Mouse (Mus musculus): ENCODE data around the gene Krt20.

Gene Krt20

GRCm38 (mm10) chr11:99437972-99438371, at the start of gene Krt20:
Gene Krt20, minus strand, starts transcription at chr11:99438150.
- DNase-seq (ENCODE audit: low spot score in 2 of 2): no peak

GRCm38 (mm10) chr11:99474981-99475380, 37.0 kb upstream of the Krt20 start:
- no peak for DNase-seq (ENCODE audit: low spot score in 2 of 2)

- no peak for DNase-seq (ENCODE audit: low spot score in 2 of 2)
Observed at GRCm38 (mm10) chr11:99473433-99473832, 35.5 kb upstream of the Krt20 start.

GRCm38 (mm10) chr11:99472405-99472804, 34.5 kb upstream of the Krt20 start:
- DNase-seq (ENCODE audit: low spot score in 2 of 2): no peak

- no peak for DNase-seq (ENCODE audit: low spot score in 2 of 2)
Observed at GRCm38 (mm10) chr11:99471946-99472345, 34.0 kb upstream of the Krt20 start.

- no peak for DNase-seq (ENCODE audit: low spot score in 2 of 2)
Observed at GRCm38 (mm10) chr11:99469228-99469627, 31.3 kb upstream of the Krt20 start.

- no peak for DNase-seq (ENCODE audit: low spot score in 2 of 2)
Observed at GRCm38 (mm10) chr11:99468566-99468965, 30.6 kb upstream of the Krt20 start.

GRCm38 (mm10) chr11:99466316-99466715, 28.4 kb upstream of the Krt20 start:
- no peak for DNase-seq (ENCODE audit: low spot score in 2 of 2)

- DNase-seq (ENCODE audit: low spot score in 2 of 2): peak; percentile 22 to 51
Observed at GRCm38 (mm10) chr11:99464836-99465235, 26.9 kb upstream of the Krt20 start.

- DNase-seq (ENCODE audit: low spot score in 2 of 2): peak in 1 of 2 experiments; percentile 28
Observed at GRCm38 (mm10) chr11:99463155-99463554, 25.2 kb upstream of the Krt20 start.

GRCm38 (mm10) chr11:99461736-99462135, 23.8 kb upstream of the Krt20 start:
- no peak for DNase-seq (ENCODE audit: low spot score in 2 of 2)

GRCm38 (mm10) chr11:99458887-99459286, 20.9 kb upstream of the Krt20 start:
- no peak for DNase-seq (ENCODE audit: low spot score in 2 of 2)

GRCm38 (mm10) chr11:99454759-99455158, 16.8 kb upstream of the Krt20 start:
- DNase-seq (ENCODE audit: low spot score in 2 of 2): no peak

- DNase-seq (ENCODE audit: low spot score in 2 of 2): no peak
Observed at GRCm38 (mm10) chr11:99454044-99454443, 16.1 kb upstream of the Krt20 start.

- no peak for DNase-seq (ENCODE audit: low spot score in 2 of 2)
Observed at GRCm38 (mm10) chr11:99448769-99449168, 10.8 kb upstream of the Krt20 start.

GRCm38 (mm10) chr11:99441220-99441619, 3.3 kb upstream of the Krt20 start:
- no peak for DNase-seq (ENCODE audit: low spot score in 2 of 2)

- DNase-seq (ENCODE audit: low spot score in 2 of 2): no peak
Observed at GRCm38 (mm10) chr11:99439465-99439864, 1.5 kb upstream of the Krt20 start.

- DNase-seq (ENCODE audit: low spot score in 2 of 2): no peak
Observed at GRCm38 (mm10) chr11:99436625-99437024, 1.3 kb downstream of the Krt20 start.

- DNase-seq (ENCODE audit: low spot score in 2 of 2): no peak
Observed at GRCm38 (mm10) chr11:99430670-99431069, 7.3 kb downstream of the Krt20 start.

GRCm38 (mm10) chr11:99422159-99422558, 15.8 kb downstream of the Krt20 start, which contains the start of gene Krt12:
Gene Krt12, minus strand, starts transcription at chr11:99422259.
- DNase-seq (ENCODE audit: low spot score in 2 of 2): no peak

GRCm38 (mm10) chr11:99420586-99420985, 17.4 kb downstream of the Krt20 start:
- no peak for DNase-seq (ENCODE audit: low spot score in 2 of 2)

- DNase-seq (ENCODE audit: low spot score in 2 of 2): no peak
Observed at GRCm38 (mm10) chr11:99417819-99418218, 20.1 kb downstream of the Krt20 start.

GRCm38 (mm10) chr11:99416902-99417301, 21.0 kb downstream of the Krt20 start:
- DNase-seq (ENCODE audit: low spot score in 2 of 2): no peak

GRCm38 (mm10) chr11:99414463-99415147, 23.3 kb downstream of the Krt20 start:
- DNase-seq (ENCODE audit: low spot score in 2 of 2): no peak
